Mouse (Mus musculus) gastrocnemius, postnatal 14 days (tissue): Measurements from ENCODE around the gene Gm6509. TPM values are rescaled to one million over a fixed set of nuclear protein-coding genes. Genes with fewer than 3 reads are reported as not detected.
"Not testable (repeated sequence)": the region's sequence is repeated elsewhere in the genome, so short reads cannot be mapped to it uniquely, and the experiment has no call there.

ENCODE experiments used
- DNase-seq: peaks from one replicate; pipeline ENCODE4 v3.0.0; 2021; ENCODE audit warnings: mixed read lengths
- intact Hi-C: fragments of 180-260 bp; cut with DNase I; formaldehyde crosslinking; loops from one replicate; pipeline ENCODE4 v1.15.1; 2025; ENCODE audit warnings: low total_unique reads
- long read RNA-seq, 2 experiments: library from polyadenylated mRNA; stranded (forward); transcript quantifications; one replicate each; pipeline ENCODE4 v2.0.0; 2021
- total RNA-seq, 2 experiments: library from RNA; stranded (reverse); gene quantifications; 2 replicates each; pipeline ENCODE4 v1.2.3; 2021

Gm6509 gene
- total RNA-seq: not detected
- long read RNA-seq, experiment 1: 0 reads
- long read RNA-seq, experiment 2: 0 reads

DNA sequence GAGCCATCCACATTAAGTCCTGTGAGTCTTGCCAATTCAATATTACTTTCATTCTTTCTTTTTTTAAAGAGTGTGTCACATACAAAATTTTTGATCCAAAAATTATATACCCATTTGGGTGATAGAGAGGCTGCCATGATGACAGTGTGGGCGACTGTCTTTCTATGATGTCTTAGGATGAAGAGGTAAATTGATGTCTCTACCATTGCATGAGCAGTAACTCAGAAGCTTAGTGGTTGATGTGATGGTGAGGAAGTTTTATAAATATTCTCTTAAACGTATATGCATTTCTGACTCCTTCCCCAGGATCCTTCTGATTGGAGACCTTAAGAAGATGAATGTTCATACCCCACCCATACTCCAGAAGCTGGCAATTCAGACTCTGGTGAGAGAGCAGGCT, at the start of gene Gm6509:
Gm6509 (plus strand) TSS at position 301 of the 400 bp plus-strand sequence.
- DNase-seq, intact Hi-C loops: not testable (repeated sequence)

GRCm38 (mm10) chr5:94616242-94616641, 7.5 kb upstream of the Gm6509 start, which contains the start of gene Gm3147:
TSS of gene Gm3147 (minus strand) at chr5:94616342.
- intact Hi-C loops, DNase-seq: not testable (repeated sequence)

DNA sequence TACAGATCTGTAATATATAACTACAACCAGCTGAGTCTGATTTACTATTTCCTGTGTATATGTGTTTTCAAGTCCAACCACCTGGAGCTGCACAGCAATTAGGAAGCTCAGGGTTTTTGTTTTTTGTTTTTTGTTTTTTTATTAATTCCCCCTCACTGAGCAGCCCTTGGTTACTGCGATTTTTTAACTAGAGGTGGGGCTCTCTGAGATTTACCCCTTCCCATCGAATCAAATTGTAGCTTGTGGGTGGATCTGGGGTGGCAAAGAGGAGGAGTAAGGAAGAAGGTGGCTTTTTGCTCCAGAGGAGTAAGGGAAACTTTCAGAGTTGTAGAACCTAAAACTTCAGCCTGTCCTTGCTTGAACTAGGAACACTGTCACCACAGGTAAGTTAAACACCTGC, 24.3 kb downstream of the Gm6509 start, which contains the start of gene Gm6205:
Gm6205 (plus strand) TSS at position 301 of the 400 bp plus-strand sequence.
- intact Hi-C loops, DNase-seq: not testable (repeated sequence)

Other genes starting within 250 kb of the Gm6509 start
- not detected for gene Gm7682, start 178.2 kb upstream of the Gm6509 start, total RNA-seq
- gene Gm3139, start 97.7 kb upstream of the Gm6509 start, total RNA-seq: not detected
- not detected for gene Gm3147, start 7.6 kb upstream of the Gm6509 start, total RNA-seq
- gene Gm6205, start 24.4 kb downstream of the Gm6509 start, total RNA-seq: not detected
- gene Gm3183, start 241.5 kb downstream of the Gm6509 start, total RNA-seq: not detected